Mouse (Mus musculus) brain, embryonic 14.5 days (tissue): ENCODE measurements around the gene Gpr68.

Experiments used
- CTCF ChIP-seq: fragments of 200-500 bp; IDR thresholded peaks from 2 replicates; pipeline ENCODE4 v1.5.1; 2012; ENCODE audit warnings: inconsistent platforms, mild to moderate bottlenecking, moderate library complexity, borderline replicate concordance; ENCODE audit not compliant: insufficient read depth, insufficient read length; ENCODE audit errors: extremely low read depth
- POLR2A ChIP-seq: fragments of 200-500 bp; IDR thresholded peaks from 2 replicates; pipeline ENCODE4 v1.6.1; 2012; ENCODE audit warnings: mild to moderate bottlenecking, inconsistent platforms, borderline replicate concordance; ENCODE audit not compliant: poor library complexity, insufficient read depth, insufficient read length, severe bottlenecking; ENCODE audit errors: extremely low read depth

GRCm38 (mm10) chr12:100857791-100858190 lies 50.2 kb downstream of the Gpr68 start:
- TF ChIP-seq CTCF: no peak
- no peak for TF ChIP-seq POLR2A
